Mouse (Mus musculus): ENCODE measurements around the gene Gm49392. TPM values are rescaled to one million over a fixed set of nuclear protein-coding genes. Genes with fewer than 3 reads are reported as not detected.

Gm49392 gene
- total RNA-seq, 2 experiments from 2014 or later = 0.15 to 0.64 TPM

Other genes with a start within 250 kb of the Gm49392 start
- not detected for gene BC051665, start 110.5 kb downstream of the Gm49392 start, total RNA-seq (2021)
- not detected for gene Ctsll3, start 94.0 kb downstream of the Gm49392 start, total RNA-seq (2021)
- gene 4930486L24Rik, start 32.4 kb downstream of the Gm49392 start, total RNA-seq (2021) = under 1 TPM in 1 of 2 experiments, not detected in 1; 0.33 TPM
- gene Ctla2b, start 553 bp upstream of the Gm49392 start, total RNA-seq (2021) = 1 to 10 TPM; 1.0 to 1.6 TPM
- gene Tpbpb, start 8.0 kb upstream of the Gm49392 start, total RNA-seq (2021) = not detected
- under 1 TPM in 1 of 2 experiments, not detected in 1; 0.74 TPM for gene Gm49393, start 38.7 kb upstream of the Gm49392 start, total RNA-seq (2021)
- gene Gm49391, start 39.7 kb upstream of the Gm49392 start, total RNA-seq (2021) = 1 to 10 TPM; 1.0 to 2.8 TPM
- gene Ctla2a, start 39.7 kb upstream of the Gm49392 start, total RNA-seq (2021) = 10 to 100 TPM; 30.3 to 32.3 TPM
- gene Tpbpa, start 45.1 kb upstream of the Gm49392 start, total RNA-seq (2021) = not detected
- gene Ctsj, start 109.1 kb upstream of the Gm49392 start, total RNA-seq (2021) = not detected
- not detected for gene Ctsq, start 143.7 kb upstream of the Gm49392 start, total RNA-seq (2021)